Mouse (Mus musculus) retina, embryonic 14.5 days (tissue): ENCODE measurements at regions not wholly inside any gene's neighbourhood (a gene's known extent, or its start where the extent isn't known, plus 50 kb on each side); places are given as distances from the start of the nearest gene placed in this dataset.
"Not testable (repeated sequence)": the region's sequence is repeated elsewhere in the genome, so short reads cannot be mapped to it uniquely, and the experiment has no call there.

Source experiments
- DNase-seq: peaks from one replicate; pipeline ENCODE4 v3.0.0-alpha.2; 2015; ENCODE audit warnings: low spot score

DNA sequence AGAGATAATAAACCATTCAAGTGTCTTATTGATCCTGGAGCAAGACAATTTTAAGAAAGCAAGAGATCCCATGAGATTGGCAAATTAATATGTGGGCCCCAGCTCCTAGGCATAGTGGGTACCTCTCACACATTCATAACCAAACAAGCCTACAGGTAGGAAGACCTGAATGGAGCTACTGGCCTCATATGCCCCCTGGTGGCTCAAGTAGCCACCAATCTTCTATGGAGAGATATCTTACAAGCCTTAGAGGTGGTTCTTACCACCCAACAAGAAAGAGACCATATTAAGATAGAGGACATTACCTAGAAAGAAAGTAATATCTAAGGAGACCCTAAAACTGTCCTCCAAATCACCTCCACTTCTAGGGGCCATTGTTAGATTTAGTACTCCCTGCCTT is 523.2 kb downstream of the Hace1 start:
- no peak for DNase-seq

DNA sequence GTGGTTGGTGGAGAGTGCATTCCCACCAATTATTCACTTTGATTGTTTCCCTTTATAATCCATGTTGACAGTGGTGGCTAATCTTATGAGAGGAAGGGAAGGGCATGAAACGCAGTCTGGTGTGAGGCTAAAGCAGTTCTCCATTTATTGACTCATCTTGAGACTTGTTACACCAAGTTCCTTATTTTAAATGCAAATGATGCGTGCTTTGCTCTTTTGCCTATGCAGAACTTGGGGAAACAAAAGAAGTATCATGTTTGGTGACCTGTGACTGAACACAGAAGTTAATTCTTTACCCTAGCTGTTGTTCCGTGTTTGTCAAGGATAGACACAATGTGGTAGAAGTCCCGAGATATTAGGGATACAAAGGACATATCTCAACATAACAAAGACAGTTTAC is 531.2 kb downstream of the Hace1 start:
- no peak for DNase-seq

DNA sequence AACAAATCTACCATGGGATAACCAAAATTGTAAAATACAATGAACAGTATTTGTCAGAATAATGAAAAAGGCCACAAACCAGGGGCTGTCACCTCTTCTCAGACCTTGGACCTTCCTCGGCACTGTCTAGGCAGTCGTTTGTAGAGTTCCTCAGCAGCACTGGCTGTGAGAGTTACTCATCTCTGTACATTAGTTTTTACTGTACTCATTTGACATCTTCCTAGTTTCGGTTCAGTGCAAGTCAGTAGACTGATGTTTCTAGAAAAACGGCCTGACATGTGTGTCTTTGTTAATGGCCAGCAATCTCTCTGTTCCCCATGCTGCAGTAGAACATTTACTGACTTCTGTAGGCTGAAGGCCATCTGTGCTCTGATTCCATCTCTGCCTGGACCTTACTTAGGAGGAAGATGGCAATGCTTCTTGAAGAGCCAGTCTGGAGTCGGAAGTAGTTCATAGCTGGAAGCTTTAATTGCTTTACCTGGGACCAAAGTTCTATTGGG is 537.1 kb downstream of the Hace1 start:
- no peak for DNase-seq

DNA sequence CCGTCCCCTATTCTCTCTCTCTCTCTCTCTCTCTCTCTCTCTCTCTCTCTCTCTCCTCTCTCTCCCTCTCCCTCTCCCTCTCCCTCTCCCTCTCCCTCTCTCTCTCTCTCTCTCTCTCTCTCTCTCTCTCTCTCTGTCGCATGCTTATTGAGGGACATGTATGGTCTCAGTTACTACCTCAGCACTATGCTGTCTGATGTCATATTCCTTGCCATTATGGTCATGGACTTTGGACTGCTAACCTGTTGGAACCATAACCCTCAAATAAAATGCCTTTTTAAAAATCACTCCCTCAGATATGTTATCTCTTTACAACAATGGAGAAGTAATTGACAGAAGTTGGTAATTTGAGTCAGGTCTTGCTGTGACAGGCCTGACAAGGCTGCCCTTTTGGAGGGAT is 544.8 kb downstream of the Hace1 start:
- DNase-seq = not testable (repeated sequence)

DNA sequence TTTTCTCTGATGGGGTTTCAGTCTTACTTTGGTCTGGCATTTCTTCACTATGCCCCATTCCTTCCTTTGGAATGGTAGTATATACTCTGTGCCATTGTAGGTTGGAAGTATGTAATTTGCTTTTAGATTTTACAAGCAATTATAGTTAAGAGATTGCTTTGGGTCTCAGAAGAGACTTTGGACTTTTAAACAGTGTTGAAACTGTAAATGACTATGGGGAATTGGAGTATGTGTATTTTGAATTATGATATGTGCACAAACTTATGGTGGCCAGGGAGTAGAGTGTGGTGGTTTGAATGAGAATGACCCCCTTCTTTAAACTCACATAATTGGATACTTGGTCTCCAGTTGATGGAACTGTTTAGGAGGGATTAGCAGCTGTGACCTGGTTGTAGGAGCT is 546.2 kb downstream of the Hace1 start:
- DNase-seq = no peak

DNA sequence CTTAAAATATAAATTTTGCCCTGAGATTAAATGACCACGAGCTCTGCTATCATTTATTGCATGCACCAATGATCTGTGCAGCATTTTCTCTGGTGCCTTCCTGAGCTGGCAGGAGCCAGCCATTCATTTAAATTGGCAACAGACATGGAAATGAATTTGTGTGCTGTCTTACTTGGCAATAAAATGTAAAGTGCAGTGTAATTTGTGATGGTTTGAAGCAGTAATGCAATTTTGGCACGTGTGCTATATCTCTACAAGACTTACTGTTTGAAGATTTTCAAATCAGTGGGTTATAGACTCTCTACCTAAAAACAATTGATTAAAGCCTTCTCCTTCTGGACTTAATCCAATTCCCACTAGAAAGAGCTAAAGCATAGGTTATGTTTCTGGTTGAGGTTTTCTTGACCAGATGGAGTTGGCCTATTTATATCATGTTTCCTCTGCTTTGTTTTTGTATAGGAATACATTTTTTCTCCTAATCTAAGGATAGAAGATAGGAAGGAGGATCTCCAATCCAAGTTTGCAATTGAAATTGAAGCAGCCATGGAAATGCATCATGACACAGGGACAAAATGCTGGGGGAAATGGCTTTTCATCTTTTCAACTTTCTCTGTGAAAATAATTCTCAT is 557.6 kb downstream of the Hace1 start:
- DNase-seq = no peak

DNA sequence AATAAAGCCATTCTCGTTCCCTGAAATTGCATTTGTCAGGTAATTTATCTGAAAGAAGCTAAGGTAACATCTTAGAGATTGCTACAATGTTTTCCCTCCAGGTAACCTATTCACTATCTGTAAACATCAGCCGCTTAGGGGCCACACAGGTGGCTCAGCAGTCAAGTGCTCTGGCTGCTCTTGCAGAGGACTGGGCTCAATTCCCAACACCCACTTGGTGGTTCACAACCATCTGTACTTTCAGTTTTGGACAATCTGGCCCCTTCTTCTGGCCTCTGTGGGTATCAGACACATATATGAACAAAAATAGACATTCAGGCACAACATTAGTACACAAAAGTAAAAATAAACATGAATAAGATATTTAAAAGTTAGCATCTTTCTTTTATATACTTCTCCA is 596.4 kb downstream of the Hace1 start:
- DNase-seq = no peak

DNA sequence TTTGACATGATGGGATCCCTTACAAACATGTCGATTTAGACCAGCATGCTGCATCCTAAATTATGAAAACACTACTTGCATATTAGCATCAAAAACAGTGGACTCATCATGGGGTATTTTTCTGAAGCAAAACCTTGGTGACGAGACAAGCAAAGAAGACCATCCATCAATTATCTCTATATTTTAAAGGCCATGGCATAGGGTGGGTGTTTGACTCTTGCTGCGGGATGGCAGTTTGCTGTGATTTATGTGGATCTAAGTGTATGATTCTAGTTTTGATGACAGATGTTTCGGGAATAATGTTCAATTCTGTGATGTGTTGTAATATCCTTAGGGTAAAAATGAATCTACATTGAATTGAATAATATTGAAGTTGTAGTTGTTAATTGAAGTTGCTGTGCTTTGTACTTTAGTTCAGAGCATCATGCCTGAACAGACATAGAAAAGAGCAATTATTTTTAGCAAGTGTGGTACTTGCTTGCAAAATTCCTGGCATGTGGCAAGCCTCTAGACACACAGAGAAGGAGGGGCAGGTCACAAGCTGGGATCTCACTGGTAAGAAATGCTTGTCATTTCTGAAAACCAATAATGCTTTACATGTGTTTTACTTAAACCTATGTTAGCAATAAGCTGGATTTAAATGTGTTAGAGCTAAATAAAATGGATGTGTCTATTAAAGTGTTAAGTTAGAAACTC is 608.3 kb downstream of the Hace1 start:
- DNase-seq = no peak

DNA sequence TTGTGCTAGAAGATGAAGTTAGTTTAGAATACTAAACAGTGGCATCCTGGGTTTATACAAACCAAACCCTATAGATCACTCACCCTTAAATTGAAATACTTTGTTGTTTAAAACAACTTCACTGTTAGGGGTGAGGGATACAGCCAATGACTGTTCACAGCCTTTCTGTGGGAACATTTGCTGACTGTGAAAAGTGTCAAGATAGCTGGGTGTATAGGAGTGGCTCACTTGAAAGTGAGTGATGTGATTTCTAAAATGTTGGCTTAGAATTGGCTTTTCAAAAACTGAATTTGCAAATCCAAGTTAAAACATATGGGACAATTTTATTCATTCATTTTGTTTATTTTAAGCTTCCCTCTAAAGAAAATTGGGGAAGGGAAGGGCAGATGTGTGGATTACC is 616.5 kb downstream of the Hace1 start:
- no peak for DNase-seq

DNA sequence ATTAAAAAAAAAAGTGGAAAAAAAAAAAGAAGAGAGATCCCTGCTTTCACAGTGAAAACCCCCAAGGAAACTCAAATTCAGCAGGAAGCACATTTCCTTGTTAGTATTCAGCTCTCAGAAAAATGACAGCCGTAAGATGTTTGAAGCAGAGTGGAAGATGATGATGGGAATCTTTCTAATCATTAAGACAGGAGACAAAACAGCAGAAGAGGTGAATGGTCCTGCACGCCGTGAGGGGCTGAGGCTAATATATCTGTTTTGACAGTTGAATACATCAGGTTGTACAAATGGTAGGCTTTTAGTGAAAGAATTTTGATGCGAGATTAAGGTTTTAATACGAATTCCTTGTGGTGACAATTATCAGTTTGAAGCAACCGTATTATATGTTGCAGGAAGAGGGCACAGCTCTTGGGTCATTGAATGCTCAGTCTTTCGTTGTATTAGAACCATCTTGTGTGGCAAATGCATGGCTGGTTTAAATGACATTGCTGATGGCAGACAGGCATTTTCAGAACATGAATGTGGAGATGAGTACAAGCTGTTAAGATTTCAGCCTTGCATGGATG is 649.3 kb downstream of the Hace1 start:
- DNase-seq = peak; percentile 51

DNA sequence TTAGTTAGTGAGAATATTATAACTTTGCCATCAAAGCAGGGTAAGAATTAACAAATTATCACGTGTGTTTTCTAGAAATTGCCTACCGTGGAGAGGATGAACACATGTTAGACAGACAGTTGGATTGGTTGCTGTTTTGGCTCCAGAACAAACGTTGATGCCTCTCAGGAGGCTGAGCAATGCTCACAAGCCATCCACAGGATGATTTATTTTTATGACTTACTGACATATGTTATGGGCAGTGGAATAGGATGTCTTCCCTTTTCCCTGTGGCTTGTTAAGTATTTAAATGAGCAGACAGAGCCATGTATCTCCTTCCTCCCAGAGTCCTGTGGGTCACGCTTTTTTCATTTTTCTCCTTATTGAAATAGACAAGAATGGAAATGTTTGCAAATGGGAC is 652.0 kb downstream of the Hace1 start:
- DNase-seq = no peak

DNA sequence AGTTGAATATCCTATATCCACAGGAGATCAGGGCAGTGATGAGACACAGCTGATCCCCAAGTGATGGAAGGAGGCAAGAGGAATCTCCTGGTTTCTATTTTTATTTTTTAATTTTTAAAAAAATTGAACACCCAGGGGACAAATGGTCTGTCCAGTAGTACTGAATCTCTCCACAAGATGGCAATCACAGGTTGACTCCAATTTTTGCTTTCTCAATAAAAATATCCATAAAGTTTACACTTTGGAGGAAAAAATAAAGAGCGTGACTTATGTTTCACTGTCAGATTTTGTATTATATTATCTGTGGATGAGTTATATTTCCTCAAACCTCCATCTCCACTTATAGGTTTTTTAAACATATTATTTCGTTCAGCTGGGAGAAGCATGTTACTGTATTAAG is 658.0 kb downstream of the Hace1 start:
- DNase-seq = peak; percentile 39

DNA sequence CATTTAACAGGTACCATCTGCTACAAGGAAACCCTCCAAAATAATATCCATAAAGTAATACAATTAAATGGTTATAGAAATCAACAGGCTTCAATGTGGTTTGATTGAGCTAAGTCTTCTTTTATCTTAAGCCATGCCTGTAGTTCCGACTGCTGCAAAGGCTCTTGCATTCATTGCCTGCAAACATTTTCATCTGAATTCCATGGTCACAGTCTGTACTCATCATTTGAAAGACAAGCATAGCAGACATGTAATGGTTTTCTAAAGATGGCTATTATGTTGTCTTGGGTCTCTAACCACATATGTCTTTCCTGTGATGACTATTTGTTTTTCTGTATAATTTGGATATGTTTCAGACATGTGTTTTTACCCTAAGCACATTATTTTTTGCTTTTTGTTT is 677.9 kb downstream of the Hace1 start:
- DNase-seq = no peak

DNA sequence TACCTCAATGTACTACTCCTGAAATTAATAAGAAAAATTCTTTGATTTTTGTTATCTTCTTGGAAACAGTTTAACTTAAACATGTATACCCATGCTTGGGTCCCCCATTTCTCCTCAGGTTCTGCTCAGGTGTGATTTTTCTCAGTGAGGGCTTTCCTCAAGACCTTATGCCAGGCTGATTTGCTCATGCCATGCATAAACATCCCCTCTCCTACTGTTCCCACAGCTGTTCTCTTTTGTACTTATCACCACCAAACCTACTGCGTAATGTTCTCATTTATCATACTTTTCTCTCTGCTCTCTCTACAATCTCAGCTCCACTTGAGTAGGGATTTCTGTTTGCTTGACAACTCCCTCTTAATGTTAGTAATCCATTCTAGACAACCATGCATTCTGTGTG is 692.1 kb downstream of the Hace1 start:
- no peak for DNase-seq

DNA sequence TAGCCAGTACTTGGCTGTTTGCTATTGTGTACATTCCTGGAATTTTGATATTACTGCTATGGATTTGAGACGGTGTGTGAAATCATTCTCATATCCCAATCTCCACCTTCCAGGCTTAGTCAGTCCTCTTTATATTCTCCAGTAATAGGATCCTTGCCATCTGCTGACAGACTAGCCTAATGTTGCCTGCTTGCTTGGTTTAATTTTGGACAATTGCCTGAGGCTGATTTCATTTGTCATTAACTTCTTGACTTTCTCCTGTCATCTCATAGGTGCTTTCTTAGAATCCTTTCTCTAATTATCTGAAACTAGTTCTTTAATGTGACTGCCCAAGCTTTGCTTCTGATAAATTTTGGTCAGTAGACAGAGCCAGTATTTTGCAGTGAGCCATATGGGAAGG is 696.2 kb downstream of the Hace1 start:
- no peak for DNase-seq

DNA sequence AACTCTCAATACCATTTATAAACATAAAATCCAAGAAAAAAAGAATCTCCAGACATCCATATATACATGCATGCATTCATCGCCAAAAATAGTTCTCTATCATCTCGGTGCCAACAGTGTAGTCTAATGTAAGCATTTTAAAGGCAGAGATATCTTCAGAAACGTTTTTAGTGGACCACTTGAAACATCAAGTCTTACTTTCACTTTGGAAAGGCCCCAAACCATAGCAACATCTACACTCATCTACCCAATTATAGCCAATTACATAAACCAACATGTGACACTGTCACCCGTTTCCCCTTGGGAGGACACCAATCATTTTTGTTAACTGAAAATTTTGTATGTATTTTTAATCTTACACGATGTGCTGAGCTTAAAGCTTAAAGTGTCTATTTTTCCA is 716.7 kb downstream of the Hace1 start:
- DNase-seq = no peak

DNA sequence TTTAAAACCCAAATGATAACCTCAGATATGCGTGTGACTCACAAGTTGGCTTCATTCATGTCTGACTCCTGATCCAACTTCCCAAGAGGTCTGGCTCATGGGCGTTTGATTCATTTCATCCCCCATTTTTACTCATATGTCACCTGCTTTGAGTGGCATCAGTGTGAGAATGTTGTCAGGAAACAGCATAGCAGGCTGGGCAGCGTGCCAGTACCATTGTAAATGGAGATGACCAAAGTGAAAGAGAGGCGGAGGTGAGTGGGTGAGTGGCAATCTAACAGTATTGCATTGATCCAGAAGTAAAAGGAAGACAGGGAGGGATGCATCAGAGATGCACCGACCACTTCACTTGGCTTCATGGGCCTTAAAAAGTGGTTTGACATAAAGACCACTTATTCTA is 720.7 kb downstream of the Hace1 start:
- no peak for DNase-seq

DNA sequence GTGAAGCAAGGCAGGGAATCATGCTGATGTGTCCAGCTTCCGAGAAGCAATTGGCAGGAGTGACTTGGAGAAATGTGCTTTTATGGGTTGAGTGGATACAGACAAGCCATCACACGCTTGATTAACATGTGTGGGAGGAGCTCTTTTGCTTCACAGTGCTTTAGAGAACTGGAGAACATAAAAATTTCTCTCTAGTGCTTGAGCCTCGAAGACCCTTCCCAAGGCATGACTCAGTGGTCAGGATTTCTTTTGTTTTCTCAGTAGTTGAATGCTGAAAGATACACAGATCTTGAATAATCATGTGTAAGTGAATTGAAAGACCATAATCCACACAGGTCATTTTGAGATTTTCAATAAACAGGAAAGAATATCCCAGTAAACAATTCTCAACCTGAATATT is 721.9 kb downstream of the Hace1 start:
- peak; percentile 44 for DNase-seq

DNA sequence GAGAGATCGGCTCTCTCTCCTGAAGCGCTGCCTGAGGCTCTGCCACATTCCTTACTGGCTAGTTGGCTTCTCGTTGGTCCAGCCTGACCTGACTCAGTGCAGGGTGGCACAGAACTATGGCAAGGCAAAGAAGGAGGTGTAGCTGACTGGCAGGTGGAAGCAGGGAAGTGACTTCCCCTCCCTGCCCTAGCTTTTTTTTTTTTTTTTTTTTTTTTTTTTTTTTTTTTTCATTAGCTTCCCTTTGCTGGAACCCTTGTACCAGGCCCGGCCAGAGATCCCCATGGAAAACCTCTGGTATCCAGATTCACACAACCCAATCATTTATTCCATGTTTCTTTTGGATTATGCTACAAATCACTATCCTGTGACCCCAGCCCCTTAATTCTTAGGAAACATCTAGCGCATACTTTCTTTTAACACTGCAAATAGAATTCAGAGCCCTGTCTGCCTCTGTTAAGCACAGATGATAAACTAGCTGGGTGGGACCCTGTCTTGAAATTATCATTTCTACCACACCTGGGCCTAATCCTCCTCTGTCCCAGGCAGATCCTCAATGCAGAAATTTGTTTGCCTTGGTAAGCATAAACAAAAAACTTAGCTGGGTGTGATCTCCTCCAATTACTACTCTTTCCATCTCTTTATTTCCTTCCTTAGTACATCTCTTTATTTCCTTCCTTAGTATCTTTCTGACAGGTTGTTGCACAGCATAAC is 742.9 kb downstream of the Hace1 start:
- DNase-seq = no peak

DNA sequence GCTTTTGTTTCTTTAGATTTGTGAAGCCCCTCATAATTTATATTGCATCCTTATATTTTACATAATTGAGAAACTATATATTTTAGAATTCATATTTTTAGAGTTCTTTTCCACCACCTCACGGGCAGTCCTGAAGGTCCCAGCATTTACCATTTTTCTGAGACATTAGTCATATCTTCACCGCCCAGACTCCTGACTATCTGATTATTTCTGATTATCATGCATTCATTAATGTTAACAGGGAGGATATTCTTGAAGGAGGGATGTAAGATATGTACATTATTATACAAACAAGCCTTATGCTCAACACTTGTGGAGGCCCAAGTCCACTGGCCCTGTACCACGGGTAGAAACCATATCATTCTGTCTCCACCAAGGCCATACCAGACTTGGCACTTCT is 743.4 kb downstream of the Hace1 start:
- no peak for DNase-seq

DNA sequence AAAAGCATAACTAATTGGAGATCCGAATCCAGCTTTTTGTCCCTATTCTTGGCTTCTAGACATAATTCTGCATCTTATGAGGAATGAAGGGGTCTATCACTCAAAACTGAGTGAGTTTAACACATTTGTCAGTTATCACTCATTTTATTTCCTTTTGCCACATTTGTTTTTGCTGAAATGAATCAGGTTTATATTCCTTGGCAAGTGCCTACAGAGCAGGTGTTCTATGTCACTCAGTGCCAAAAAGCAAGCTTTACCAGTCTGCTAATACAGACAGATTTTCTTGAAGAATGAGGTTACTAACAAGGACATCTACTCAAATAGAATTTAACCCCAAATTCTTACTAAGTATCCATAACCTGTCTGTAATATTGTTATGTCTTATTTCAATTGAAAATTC is 751.4 kb downstream of the Hace1 start:
- DNase-seq = no peak

DNA sequence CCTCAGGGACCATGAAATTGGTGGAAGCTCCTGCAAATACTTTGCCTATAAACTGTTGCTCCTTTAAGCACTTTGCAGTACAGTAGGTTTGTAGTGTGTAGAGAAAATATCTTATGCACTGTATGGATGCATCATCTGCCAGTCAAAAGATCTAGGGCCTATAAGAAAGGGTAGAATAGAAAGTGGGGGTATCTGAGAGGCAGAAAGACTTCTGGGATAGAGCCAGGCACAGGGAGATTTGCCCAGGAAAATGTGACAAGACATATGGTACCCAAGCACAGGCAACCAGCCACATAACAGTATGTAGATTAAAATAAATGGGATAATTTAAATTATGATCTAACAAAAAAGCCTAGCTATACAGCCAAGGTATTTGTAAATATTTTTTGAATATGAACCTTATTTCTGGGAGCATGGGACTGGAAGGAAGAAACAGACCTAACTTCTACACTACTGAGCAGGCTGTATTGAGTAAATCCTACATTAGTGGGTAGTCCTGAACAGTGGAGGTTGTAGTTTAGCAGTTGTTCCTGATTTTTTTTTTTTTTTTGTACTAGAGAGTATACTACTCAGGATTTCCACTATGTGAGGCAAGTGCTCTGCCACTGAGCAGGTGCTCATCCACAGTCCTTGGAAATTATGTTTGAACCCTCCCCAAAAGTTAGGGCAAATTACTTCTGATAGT is 754.1 kb downstream of the Hace1 start:
- no peak for DNase-seq
